Mouse (Mus musculus) frontal cortex, postnatal 36 days (tissue): ENCODE results near the gene Fbxl22.
A peak's percentile ranks its signal among the peaks of the same experiment; 100 is the strongest.

Source experiments
- DNase-seq, 2 experiments: peaks; one replicate each; pipeline ENCODE4 v3.0.0; 2022; ENCODE audit warnings: low spot score in 2 of 2

The Fbxl22 gene

DNA sequence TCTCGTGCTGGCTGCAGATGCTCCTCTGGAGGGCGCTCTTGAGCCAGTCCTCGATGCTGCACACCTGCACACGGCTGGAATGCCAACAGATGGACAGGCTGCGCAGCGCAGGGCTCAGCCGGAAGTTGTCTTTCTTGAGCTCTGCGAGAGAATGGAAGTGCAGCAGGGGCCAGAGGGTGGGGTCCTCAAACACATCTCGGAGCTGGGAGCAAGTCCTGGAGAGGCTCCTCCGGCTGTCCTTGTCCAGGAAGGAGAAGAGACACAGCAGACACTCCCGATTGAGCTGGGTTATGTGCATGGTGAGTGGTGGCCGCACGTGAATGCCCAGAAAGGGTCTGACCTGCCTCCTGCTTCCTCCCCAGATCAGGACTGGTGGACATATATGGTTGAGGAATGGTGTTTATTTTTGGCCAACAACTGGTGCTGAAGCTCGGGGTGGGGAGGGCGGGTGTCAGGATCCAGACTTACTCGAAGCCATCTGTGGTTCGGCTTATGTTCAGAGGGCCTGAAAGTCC lies at the start of gene Fbxl22:
Gene Fbxl22, minus strand, starts transcription at position 338 of the 515 bp plus-strand sequence.
- DNase-seq: peak; percentile 43 to 69

DNA sequence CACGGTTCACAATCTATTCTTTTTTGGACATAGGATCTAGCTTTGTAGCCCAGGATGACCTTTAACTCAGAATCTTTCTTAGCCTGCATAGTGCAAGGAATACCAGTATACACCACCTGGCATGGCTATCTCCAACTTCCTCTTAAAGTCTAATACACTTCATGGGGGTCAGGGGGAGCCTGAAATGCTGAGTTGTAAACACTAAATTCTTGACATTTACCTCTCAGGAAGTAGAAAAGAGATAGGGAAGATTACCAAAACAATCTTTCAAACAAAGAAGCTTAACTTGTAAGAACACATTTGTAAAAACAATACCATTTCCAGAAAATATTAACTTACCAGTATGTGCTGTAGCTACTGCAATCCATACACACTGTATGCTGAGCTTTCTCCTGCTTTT lies 47.8 kb upstream of the Fbxl22 start:
- no peak for DNase-seq

DNA sequence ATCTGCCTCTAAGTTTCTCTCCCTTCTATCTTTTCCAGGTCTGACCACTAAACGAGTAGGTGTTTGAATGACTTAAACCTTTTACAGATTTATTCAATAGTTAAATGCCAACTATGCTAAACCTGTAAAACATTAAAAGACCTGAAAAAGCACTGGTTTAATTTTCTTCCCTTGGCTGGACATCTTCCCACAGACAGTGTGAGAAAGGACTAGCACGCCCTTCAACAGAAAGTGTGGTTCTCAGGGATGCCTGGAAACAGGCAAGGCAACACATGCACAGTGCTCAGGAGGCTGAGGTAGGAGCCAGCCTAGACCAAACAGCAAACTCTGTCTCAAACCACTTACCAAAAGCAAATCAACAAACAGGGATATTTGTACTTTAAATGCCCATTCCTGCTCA lies 47.1 kb upstream of the Fbxl22 start:
- no peak for DNase-seq

DNA sequence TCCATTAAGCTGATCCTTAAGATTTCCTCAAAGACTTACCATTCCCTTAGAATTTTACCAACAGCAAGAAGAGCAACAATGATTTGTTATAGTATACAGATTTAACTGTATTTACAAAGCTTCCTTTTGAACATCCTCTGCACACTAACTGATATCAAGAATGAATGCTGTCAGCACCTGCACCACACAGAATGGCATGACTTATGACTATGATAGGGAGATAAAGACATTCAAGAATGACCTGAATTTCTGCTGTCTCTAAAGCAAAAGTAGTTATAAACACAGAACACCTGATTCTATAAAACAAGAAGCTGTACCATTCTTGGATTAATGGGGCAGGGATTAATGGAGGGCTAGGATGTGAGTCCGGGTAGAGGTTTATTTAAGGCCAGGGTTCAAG lies 46.3 kb upstream of the Fbxl22 start:
- no peak for DNase-seq

DNA sequence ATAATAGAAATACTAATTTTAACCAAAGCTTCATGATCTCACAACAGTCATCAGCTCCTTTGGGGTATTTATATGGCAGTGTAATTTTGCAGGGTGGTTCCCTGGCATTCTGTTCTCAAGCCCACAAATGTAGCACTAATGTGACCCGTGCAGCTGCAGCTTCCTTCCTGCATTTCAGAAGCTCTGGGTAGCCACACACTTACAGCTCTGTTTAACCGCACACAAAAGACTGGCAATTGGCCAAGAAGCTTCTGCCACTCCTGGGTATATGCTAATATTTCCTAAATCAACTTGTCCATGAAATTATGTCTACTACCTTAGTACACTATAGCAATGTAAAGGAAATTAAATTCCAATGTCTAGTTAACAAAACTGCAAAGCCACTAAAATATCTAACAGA lies 45.9 kb upstream of the Fbxl22 start:
- DNase-seq: no peak

DNA sequence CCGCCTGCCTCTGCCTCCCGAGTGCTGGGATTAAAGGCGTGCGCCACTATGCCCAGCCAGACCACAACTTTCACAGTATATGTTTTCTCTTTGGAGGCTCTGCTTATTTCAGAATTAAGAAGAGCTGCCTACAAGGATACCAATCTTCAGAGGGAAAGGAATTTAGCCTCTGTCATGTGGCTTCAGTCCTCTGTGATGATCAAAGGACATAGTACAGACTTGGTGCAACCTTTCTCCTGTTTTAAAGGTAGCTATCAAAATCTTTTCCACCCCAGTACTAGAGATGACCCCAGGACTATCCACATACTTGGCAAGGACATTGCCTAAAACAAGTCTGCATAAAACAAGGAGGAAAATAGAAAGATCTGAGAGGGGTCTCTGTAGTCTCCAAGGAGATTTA lies 44.6 kb upstream of the Fbxl22 start:
- no peak for DNase-seq

DNA sequence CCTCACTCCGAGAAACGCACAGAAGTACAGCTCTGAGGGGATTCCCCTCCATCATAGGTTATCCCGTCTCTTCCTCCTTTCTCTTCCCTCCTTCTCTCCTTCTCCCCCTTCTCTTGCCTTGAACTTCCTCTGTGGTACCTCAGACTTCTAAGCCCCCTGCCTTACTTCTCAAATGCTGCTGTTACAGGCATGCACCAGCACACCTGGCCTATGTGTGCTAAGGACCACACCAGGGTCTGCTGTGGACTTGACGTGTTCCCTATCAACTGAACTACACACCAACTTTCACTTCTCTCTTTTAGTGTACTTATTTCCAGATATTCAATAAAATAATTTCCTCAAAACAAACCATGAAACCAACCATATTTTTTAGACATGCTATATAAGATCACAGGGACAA lies 28.4 kb upstream of the Fbxl22 start:
- DNase-seq: no peak

DNA sequence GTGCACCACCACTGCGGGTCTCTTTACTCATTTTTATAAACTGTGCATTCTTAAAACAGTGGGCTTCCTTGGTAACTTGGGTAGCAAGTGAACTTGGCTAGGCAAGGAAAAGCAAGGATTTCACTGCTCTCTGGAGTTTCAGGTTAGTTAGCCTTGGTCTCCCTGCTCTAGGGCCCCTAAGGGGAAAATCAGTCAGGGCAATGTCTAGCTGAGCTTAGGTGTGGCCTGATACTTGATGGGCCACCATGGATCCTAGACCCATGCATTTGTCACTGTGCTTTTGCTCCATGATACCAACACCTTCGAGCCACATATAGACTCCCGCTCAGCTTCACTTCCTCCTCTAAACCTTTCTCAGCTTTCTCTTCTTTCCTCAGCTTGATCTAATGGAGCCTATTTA lies 7.2 kb upstream of the Fbxl22 start:
- no peak for DNase-seq

DNA sequence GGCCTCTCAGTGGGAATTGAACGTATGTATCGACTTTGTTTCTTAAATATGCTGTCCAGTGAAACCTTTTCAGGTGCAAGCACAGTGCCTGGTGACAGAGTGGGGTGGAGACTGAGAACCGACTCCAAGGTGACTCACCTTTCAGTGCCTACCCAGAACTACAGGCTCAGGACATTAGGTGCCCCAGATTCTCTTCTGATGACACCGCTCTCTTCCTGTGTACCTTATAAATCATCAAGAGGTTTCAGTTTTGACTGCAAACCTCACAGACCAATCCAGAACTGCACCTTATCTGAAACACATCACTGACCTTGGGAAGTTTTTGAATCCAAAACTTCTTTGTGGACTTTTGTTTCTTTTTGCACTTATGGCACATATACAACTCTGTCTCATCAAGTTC lies 5.9 kb upstream of the Fbxl22 start:
- DNase-seq: no peak

DNA sequence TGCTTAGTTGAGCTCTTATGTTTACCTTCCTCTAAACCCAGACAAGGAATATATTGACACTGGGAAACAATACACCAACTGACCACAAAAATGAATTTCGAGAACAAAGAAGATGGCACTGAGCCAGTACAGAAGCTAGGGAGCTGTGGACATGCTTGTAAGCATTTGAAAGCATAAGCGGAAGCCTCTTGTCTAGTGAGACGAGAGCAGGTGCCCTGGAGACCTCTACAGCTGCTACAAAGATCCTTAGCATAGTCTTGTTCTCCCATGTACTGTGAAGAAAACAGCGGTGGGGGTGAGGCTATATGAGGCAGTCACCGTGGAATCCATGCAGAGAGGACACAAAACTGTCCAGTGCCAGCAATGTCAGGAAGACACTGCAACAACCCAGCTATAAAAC lies 4.5 kb upstream of the Fbxl22 start:
- DNase-seq: no peak

DNA sequence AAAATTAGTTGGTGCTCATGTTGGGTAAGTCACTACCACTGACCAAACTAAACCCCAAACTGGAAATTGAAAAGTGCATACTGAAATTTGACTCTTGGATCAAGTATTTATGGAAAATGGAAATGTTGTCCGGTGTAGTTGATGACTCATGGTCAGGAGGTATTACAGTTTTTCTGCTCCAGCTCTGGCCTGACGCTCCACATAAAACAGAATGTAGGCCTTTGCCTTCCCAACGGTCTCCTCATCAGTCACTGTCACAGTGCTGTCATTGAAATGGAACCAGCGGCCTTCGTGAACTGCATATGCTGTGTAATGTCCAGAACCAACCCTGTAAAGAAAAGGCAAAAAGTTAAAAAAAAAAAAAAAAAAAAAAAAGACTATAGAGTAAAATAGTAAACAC lies 3.9 kb upstream of the Fbxl22 start:
- DNase-seq: no peak

DNA sequence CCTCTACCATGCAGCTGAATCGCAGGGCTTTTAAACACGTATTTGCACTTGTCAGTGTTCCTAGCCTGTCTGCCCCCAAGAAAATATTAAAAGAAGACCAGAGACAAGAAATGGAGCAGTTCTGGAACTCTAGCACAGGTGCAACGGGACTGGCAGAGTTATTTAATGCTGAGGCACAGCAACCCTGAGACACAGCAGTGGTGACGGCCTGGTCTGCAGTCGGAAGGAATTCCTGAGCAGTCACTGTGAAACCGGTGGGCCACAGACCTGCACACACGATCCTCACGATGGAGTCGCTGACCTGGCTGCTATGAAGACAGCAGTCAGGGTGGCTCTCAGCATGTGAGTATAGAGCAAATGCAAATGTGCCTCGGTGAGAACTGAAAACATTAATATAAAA lies 3.4 kb upstream of the Fbxl22 start:
- DNase-seq: no peak

DNA sequence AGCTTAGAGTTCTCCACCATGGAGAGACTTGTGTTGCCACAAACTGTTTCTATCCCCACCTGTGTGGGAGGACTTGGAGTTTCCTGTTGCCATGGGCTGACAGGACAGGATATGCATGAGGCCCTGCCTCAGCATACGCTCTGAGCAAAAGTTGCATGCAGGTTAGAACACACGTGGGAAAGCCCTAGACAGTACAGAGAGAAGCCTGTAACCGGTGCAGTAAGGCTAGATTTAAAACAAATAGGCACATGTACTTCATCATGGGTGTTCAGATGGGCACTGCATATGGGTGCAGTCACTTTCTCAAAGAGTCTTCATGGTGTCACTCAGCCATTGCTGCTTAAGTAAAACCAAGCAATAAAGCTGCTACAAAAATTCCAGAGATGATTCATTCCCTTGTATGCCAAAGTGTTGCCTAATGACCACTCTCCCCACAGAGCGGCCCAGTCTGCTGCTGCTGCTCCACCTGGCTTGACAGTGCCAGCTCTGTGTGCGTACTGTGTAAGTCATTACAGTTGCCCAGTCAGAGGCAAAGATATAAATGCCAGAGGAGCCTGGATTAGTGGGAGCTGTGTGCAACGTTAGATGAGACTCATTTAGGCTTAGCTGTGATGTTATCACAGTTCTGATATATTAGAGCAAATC lies 2.0 kb upstream of the Fbxl22 start:
- DNase-seq: no peak

DNA sequence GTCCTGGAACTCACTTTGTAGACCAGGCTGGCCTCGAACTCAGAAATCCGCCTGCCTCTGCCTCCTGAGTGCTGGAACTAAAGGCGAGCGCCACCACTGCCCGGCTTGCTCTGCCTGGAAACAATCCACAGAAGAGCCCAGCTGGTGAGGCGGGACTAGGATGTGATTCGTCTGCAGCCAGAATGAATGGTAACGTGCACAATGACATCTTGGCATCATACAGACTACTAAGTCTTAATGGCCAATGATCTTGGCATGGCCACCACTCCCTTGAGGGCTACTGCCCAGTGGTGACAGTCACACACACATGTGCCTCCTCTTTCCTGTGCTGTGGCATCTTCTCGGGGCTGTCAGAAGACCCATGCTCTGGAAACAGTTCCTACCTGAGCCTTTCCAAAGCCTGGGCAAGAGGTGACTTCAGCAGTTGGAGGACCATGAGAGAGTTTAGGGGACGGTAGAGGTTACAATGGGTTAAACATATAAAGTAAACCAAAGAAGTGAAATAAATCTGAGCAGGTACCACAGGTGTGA lies 1.4 kb upstream of the Fbxl22 start:
- DNase-seq: no peak

DNA sequence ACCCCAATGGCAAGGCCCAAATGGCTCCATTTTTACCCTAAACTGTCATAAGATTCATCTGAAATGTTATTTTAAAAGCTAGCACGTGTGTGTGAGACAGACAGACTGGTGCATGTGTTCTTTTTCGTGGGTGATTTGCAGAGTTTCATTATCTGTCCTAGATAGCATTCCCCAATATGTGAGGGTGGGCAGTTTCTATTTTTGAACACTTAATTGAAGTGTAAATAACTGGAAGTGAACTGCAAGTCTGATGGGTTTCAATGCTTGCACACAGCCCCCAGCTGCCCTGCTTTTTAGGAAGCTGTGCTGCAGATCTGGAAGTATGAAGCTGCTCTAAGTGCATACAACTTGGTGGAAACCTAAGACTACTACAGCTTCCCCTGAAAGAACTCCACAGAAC lies 722 bp upstream of the Fbxl22 start:
- no peak for DNase-seq

DNA sequence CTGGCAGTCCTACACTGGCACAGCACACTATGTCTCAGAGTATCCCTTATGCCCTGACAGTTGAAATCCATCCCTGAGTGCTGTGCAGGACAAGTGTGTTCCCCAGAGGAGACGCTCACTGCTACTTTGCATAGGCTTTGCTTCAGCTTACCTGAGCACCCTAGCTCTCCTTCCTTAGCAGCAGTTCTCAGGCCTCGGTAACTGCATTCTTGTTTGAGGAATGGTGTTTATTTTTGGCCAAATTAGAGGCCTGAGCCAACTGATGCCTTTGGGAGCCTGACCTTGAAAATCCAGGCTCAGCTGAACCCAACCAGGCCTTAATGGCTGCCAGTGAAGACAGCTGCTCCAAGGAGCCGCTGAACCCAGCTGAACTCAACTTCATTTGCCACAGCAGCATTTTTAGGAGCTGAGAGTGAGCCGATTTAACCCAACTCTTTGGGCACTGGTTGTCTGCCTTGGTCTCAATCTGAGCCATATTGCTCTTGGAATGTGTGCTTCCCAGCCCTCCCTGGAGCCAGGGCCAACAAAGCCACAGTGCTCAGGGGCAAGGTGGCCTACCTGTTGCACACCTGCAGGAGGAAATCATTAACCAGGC lies 635 bp downstream of the Fbxl22 start:
- no peak for DNase-seq

DNA sequence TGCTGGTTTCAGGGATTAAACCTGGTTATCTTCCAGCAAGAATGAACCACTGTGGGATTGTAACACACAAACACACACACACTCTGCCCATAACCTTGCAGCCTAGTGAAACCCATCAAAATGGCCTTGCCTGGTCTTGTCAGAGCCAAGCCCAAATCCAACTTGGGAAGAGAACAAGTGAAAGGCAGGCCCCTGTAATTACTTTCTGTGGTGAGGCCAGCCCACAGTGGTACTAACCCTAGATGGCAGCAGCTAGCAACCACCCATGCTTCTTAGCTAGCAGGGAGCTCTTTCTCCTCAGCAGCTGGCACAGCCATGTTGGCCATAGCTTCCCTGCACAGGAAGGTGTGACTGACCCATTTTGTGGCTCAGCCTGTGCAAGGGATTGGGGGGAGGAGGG lies 1.2 kb downstream of the Fbxl22 start:
- DNase-seq: peak in 1 of 2 experiments; percentile 38

DNA sequence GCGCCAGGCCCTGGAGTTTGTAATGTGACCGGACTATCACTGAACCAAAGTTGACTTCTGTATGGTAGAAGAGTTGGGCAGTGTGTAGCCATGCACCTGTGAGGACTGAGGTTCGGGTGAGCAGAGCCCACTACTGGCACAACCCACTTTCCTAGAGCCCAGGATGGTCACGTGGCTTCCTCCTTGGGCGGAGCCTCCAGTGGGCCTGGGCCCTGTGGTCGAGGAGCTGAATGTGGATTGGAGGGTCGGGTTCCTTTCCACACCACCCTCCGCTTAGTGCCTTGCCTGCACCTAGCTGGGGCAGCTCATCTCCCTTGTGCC lies 2.1 kb downstream of the Fbxl22 start:
- DNase-seq: peak; percentile 83 to 86

DNA sequence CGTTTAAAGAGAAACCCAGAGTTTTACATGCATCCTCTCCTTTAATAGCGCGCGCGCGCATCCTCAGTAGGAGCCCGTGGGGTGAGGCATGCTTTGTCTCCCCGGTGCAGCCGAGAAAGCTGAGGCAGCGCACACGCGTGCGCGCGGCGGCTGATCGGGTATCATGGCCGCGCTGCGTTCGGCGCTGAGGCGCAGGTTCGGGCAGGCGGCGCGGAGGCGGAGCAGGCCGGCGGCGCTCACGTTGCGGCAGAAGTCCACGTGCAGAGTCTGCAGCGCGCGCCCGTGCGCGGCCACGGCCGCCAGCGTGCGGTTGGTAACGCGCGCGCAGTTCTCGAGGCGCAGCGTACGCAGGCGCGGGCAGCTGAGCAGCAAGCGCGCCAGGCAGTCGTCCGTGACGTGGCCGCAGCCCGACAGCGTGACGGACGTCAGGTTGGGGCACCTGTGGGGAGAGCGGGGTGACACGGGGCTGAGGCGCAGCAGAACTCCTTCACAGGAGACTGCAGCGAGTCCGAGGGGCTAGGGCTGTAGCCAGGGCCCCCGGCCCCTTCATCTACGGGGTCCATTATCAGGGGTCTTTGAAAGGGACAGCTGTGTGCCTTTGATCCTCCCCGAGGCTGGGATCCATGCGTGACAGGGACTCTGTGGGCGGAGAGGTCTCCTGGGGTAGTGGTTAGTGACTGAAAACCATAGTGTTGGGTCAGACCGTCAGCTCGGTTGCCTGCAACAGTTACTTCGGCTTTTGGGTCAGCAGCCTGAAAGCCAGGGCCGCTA lies 2.6 kb downstream of the Fbxl22 start:
- DNase-seq: peak; percentile 96 to 98

DNA sequence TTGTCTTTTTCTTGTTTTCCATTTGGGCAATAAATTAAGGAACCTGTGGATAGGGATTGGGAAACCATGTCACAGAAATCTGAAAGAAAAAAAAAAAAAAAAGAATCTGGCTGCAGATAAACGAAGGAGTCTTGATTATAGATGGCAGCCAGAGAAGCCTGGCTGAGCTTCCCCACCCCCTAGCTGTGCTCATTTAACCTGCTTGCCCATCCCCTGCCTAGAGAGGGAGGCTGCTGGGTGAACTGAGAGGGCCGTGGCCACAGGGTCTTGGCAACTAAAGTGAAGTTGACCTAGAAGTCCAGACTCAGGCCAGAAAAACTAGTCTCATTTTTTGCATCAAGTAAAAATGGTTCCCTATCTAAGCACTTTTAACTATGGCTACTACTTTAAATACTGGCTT lies 3.4 kb downstream of the Fbxl22 start:
- DNase-seq: no peak

DNA sequence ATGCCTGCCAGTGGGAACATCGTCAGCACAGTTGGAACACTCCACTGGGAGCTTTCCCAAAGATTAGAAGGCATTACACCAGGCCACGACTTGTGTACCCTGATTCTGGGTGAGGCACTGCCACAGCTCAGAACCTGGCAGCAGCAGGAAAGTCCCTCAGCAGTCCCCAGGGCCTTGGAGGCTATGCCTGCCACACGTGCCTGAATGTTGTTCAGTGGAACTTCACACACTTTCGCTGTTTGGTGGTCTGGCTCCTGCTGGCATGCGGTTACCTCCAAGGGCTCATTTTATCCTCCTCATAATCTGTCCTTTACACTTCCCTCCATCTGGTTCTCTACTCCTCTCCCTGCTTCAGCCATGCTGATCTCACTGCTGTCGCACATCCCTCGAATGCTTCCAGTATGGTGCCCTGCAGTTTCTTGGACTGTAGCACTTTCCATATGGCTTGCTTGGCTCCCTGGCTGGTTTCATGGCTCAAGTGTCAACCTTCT lies 4.0 kb downstream of the Fbxl22 start:
- DNase-seq: no peak

DNA sequence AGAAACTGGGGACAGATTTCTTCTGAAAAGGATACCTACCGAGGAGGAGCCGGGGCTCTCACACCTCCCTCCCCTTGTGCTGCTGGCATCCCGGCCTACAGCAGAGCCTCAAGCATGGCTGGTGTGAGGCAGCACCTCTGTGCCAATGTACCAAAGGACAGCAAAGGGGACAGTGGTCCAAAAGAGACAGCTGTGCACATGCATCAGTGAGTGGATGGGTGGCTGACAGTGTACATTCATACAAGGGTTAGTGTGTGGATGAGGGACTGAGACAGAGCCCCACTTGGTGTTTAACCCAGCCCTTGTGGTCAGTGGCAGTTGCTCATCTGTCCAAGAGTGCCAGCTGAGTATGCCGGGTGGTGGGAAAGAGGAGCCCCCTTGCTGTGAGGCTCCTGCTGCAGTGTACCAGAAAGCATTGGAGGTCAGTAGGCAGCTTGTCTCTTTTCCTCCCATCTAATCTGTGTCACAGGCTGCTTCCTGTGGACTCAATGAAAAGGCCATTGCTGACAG lies 5.4 kb downstream of the Fbxl22 start:
- no peak for DNase-seq

DNA sequence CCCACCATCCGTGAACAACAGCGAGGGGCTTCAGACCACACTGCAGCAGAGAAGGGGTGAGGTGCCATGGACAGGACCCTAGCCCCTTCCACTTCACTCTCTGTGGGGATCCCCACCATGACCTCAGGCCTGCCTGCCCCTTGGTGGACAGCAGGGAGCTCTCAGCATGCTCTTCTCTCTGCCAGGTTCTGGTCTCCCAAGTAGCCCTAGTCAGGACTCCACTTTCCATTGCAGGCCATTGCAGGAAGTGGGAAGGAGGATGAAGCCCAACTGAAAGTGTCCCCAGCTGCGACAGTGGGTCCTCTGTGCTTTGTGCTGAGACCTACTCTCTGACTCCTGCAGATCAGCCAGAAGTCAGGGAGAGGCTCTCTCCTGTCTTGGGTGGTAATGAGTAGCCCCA lies 6.7 kb downstream of the Fbxl22 start:
- DNase-seq: no peak
